Mouse (Mus musculus) heart, embryonic 14.5 days (tissue): ENCODE measurements around the gene Top3b. TPM values are rescaled to one million over a fixed set of nuclear protein-coding genes. Genes with fewer than 3 reads are reported as not detected.
"Not testable (repeated sequence)": the region's sequence is repeated elsewhere in the genome, so short reads cannot be mapped to it uniquely, and the experiment has no call there.

ENCODE experiments used
- ATAC-seq: fragments of 200-750 bp; cut with Nextera tagmentation; 2 replicates; pipeline ENCODE4 v1.8.0; 2017; ENCODE audit warnings: low read depth, moderate TSS enrichment; ENCODE audit not compliant: insufficient number of reproducible peaks, insufficient read depth, low FRiP score
- H3K27ac ChIP-seq, 2 experiments: fragments of 200-500 bp in 1 of 2; fragments of 300-500 bp in 1 of 2; sonication (generic) in 1 of 2; replicated peaks in 1 of 2; 2 replicates each; pipeline ENCODE4 v1.5.1; 2012 to 2014; ENCODE audit warnings: low read depth in 2 of 2, low read length in 2 of 2, control low read depth in 1 of 2, mild to moderate bottlenecking in 1 of 2, mixed read lengths in 1 of 2; ENCODE audit not compliant: control insufficient read depth in 1 of 2, insufficient read depth in 1 of 2
- H3K27me3 ChIP-seq: fragments of 300-500 bp; sonication (generic); 2 replicates; pipeline ENCODE4 v1.6.1; 2014; ENCODE audit warnings: mild to moderate bottlenecking, low read length, control low read depth; ENCODE audit not compliant: control insufficient read depth, insufficient read depth
- H3K36me3 ChIP-seq: fragments of 300-500 bp; sonication (generic); 2 replicates; pipeline ENCODE4 v1.6.1; 2014; ENCODE audit warnings: mild to moderate bottlenecking, control low read depth, low read length, mixed read lengths; ENCODE audit not compliant: control insufficient read depth, insufficient read depth
- H3K4me1 ChIP-seq, 2 experiments: fragments of 200-500 bp in 1 of 2; fragments of 300-500 bp in 1 of 2; sonication (generic) in 1 of 2; 2 replicates each; pipeline ENCODE4 v1.6.1; 2012 to 2014; ENCODE audit warnings: low read length in 2 of 2, control low read depth in 1 of 2, mixed read lengths in 1 of 2; ENCODE audit not compliant: control insufficient read depth in 2 of 2, insufficient read depth in 2 of 2
- H3K4me2 ChIP-seq: fragments of 300-500 bp; sonication (generic); 2 replicates; pipeline ENCODE4 v1.6.1; 2014; ENCODE audit warnings: mild to moderate bottlenecking, low read length
- H3K4me3 ChIP-seq, 2 experiments: fragments of 200-500 bp in 1 of 2; fragments of 300-500 bp in 1 of 2; sonication (generic) in 1 of 2; 2 replicates each; pipeline ENCODE4 v1.5.1; 2012 to 2014; ENCODE audit warnings: low read length in 2 of 2, mild to moderate bottlenecking in 2 of 2, control low read depth in 1 of 2, low read depth in 1 of 2, moderate library complexity in 1 of 2; ENCODE audit not compliant: control insufficient read depth in 1 of 2, insufficient read depth in 1 of 2
- H3K9ac ChIP-seq: fragments of 300-500 bp; sonication (generic); 2 replicates; pipeline ENCODE4 v1.6.1; 2014; ENCODE audit warnings: mild to moderate bottlenecking, low read length
- H3K9me3 ChIP-seq: fragments of 300-500 bp; sonication (generic); 2 replicates; pipeline ENCODE4 v1.6.1; 2016; ENCODE audit warnings: low read length, control low read depth; ENCODE audit not compliant: control insufficient read depth
- WGBS: fragments of 180-500 bp; shearing (Covaris S2); extraction: QIAGEN DNeasy Blood & Tissue Kit; methylation state at CpG from one replicate; pipeline ENCODE4 v1.1.7; 2014; 5-methylcytosine and 5-hydroxymethylcytosine counted together
- polyA plus RNA-seq: library from polyadenylated mRNA; unstranded; fragments of >200 nt; fragmentation: Nextera tagmentation; extraction: Ambion mirVana; gene quantifications from 2 replicates; pipeline ENCODE4 v1.2.1, GENCODE M21; 2014

Top3b gene
- polyA plus RNA-seq, 1 experiment from 2014 or later, result 51.3 TPM

DNA sequence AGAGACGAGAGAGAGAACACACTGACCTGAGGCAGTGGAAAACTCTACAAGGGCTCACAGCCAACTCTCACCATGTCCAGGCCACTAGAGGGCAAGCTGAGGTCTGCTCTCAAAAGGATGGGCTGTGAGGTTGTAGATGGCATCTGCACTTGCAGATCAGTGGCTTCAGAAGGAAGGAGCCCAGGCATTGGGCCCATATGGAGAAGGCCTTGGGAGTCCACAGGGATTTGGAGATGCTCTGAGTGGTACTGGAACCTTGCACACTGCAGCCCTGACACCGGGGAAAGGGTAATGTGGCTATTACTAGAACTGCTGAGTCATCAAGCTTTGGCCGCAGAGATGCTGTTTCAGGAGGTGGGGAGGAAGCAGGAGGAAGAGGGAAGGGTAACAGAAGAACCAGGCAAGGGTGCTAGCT, 50.5 kb downstream of the Top3b start:
- no peak for ATAC-seq
- no peak overlapping the region for H3K27ac ChIP-seq
- H3K36me3 ChIP-seq, result peaks cover 77% of the 10 kb centered on the region
- WGBS, result 54% methylated on average over 3 of the region's 3 CpGs
- no peak overlapping the region for H3K4me2 ChIP-seq
- H3K9me3 ChIP-seq, result no peaks in the 10 kb centered on the region
- no peak overlapping the region for H3K9ac ChIP-seq
- H3K4me1 ChIP-seq, result no peaks in the 10 kb centered on the region
- no peaks in the 10 kb centered on the region for H3K27me3 ChIP-seq
- H3K4me3 ChIP-seq, result no peak overlapping the region

DNA sequence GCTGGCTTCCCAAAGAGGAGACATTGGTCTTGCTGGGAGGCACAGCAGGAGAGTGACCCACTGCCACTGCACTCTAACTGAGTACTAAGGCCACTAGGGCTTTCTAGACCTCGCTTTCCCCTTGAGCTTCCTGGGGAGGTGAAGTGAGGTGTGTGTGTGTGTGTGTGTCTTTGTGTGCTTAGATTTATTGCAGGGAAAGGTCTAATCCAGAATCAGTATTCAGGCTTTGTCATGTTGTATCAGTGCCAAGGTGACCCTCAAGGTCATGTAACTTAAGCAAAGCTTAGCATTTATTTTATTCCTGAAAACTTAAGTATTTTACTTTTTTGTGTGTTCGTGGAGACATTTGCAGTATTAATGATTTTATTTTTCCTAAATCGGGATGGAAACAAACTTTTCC, 53.9 kb downstream of the Top3b start:
- 89% methylated on average over 3 of the region's 3 CpGs for WGBS
- Histone ChIP-seq H3K4me2 (no peak overlapping the region), H3K27ac (no peak overlapping the region), H3K4me3 (no peak overlapping the region), H3K27me3 (no peaks in the 10 kb centered on the region), H3K4me1 (no peaks in the 10 kb centered on the region), H3K9me3 (no peaks in the 10 kb centered on the region), H3K9ac (no peak overlapping the region), H3K36me3 (peaks cover 45% of the 10 kb centered on the region)
- no peak for ATAC-seq

DNA sequence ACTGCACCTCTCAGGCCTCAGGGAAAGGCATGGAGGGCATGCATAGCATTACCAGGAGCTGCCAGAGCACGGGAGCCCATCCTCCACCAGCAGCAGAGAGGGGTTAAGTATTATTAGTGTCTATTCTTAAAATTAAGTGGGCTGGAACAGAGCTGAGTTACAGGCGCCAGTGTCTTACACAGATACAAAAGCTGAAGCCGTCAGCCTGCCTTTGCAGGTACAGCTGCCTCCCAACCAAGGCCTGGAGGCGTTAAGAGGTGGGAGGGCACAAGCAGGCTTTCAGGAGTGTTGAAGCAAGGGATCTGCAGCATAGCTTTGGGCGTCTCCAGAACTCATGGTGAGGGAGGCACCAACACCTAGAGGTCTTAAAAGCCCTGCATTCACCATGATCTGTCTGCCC, 56.0 kb downstream of the Top3b start:
- H3K4me1 ChIP-seq, result no peaks in the 10 kb centered on the region
- ATAC-seq, result no peak
- no peak overlapping the region for H3K9ac ChIP-seq
- no peak overlapping the region for H3K27ac ChIP-seq
- H3K4me3 ChIP-seq, result no peak overlapping the region
- H3K27me3 ChIP-seq, result no peaks in the 10 kb centered on the region
- no peaks in the 10 kb centered on the region for H3K9me3 ChIP-seq
- H3K4me2 ChIP-seq, result no peak overlapping the region
- peaks cover 33% of the 10 kb centered on the region for H3K36me3 ChIP-seq
- 77% methylated on average over 5 of the region's 5 CpGs for WGBS

DNA sequence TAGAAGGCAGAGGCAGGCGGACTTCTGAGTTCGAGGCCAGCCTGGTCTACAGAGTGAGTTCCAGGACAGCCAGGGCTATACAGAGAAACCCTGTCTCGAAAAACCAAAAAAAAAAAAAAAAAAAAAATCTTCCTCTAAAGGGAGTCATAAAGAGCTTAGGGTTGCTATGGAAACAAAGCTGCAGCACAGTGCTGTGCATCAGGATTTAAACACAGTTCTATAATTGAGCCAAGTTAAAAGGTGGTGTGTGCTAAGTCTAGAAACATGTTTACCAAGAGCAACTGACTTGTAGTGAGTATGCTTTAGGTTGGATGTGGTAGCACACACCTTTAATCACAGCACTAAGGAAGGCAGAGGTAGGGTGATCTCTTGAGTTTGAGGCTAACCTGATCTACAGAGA, 58.4 kb downstream of the Top3b start:
- not testable (repeated sequence) for H3K27ac ChIP-seq, H3K4me1 ChIP-seq, ATAC-seq, H3K9ac ChIP-seq, H3K4me2 ChIP-seq, H3K27me3 ChIP-seq, H3K4me3 ChIP-seq, H3K9me3 ChIP-seq
- H3K36me3 ChIP-seq, result peaks cover 13% of the 10 kb centered on the region
- WGBS, result 83% methylated on average over 3 of the region's 3 CpGs

DNA sequence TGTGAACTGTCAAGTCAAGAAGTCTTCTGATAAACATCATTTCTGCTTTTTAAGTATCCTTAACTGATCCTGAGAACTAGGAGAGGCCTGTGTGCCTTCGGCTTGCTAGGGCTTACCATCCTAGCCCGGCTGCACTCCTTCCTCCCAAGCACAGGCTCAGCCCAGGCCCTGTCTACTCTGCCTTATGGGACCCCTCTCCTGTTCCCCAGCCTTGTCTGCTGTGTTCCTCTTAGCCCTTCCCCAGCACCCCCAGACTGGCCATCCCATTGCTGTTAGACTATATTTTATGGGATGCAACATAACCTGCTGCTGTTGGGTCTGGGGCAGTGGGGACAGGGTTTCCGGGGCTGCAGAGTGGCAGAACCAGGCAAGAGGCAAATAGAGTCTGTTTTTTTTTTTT, 59.8 kb downstream of the Top3b start:
- H3K4me3 ChIP-seq, result no peak overlapping the region
- no peaks in the 10 kb centered on the region for H3K27me3 ChIP-seq
- H3K4me2 ChIP-seq, result no peak overlapping the region
- H3K36me3 ChIP-seq, result no peaks in the 10 kb centered on the region; the same call in 1 of the 2 replicates
- H3K9me3 ChIP-seq, result no peaks in the 10 kb centered on the region
- no peaks in the 10 kb centered on the region for H3K4me1 ChIP-seq
- H3K9ac ChIP-seq, result no peak overlapping the region
- H3K27ac ChIP-seq, result no peak overlapping the region
- no peak for ATAC-seq
- WGBS, result 85% methylated on average over 3 of the region's 3 CpGs

DNA sequence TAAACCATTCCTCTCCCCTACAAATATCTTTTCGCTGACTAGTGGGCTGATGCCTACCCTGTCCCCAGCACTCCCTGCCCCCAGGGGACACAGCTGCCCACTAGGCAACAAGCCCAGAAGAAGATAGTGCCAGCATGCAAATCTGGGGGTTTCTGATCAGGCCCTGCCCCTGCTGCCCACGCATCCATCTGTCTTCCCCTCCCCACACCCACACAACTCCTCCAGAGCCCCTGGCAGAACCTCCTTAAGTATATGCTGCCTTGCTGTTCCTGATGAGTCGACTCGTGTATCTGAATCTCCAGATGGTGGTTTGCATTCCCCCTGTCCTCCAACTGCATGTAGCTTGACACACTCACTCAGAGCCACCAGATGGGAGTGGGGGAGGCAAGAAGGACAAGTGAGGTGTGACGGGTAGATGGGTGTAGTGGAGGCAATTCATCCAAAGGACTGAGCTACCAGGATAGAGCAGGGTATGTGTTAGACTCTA, 60.3 kb downstream of the Top3b start:
- H3K9ac ChIP-seq, result no peak overlapping the region
- H3K4me2 ChIP-seq, result no peak overlapping the region
- no peaks in the 10 kb centered on the region; the same call in 1 of the 2 replicates for H3K36me3 ChIP-seq
- 62% methylated on average over 5 of the region's 5 CpGs for WGBS
- no peak overlapping the region for H3K4me3 ChIP-seq
- no peaks in the 10 kb centered on the region for H3K27me3 ChIP-seq
- no peak overlapping the region for H3K27ac ChIP-seq
- ATAC-seq, result no peak
- H3K4me1 ChIP-seq, result no peaks in the 10 kb centered on the region
- no peaks in the 10 kb centered on the region for H3K9me3 ChIP-seq

DNA sequence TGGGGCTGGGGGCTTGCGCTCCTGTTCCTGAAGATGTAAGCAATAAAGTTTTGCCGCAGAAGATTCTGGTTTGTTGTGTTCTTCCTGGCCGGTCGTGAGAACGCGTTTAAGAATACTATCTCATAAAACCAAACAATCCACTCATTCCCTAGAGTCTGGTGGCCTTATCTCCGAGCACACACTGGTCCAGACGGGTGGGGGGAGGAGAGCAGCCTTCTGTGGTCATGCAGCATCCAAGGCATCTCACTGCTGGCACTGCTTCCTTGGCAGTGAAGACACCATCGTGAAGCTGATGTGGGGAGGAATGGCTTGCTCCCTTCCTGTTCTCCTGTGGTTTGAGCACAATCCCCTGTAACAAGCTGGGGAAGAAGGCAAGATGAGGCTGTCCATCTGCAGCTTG, 69.0 kb downstream of the Top3b start:
- Histone ChIP-seq H3K36me3 (no peaks in the 10 kb centered on the region), H3K27me3 (no peaks in the 10 kb centered on the region), H3K4me1 (no peaks in the 10 kb centered on the region), H3K9me3 (peaks cover 5% of the 10 kb centered on the region; the same call in 1 of the 2 replicates), H3K9ac (no peak overlapping the region), H3K27ac (no peak overlapping the region), H3K4me3 (no peak overlapping the region), H3K4me2 (no peak overlapping the region)
- WGBS, result 87% methylated on average over 9 of the region's 9 CpGs
- no peak for ATAC-seq

DNA sequence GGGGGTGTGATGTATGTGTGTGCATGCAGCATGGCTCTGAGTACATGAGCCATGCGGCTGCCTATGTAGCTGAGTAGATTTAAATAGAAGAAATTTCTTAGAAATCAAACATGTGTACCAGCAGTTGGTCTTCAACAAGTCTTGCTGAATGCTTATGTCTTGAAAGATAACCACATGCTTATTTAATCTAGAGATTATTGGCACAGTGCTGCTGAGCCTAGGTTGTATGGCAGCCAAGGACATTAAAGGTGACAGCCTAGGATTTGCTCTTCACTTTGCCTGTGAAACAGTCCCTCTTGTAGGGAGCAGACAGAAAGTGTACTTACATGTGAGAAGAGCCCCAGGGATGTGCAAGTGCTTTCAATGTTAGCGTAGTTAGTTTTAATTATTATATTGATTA, 70.5 kb downstream of the Top3b start:
- Histone ChIP-seq H3K4me1 (no peaks in the 10 kb centered on the region), H3K4me3 (no peak overlapping the region), H3K27ac (no peak overlapping the region), H3K9me3 (peaks cover 5% of the 10 kb centered on the region; the same call in 1 of the 2 replicates), H3K36me3 (no peaks in the 10 kb centered on the region), H3K27me3 (no peaks in the 10 kb centered on the region), H3K9ac (no peak overlapping the region), H3K4me2 (no peak overlapping the region)
- ATAC-seq, result no peak
- 91% methylated on average over 2 of the region's 2 CpGs for WGBS
